Mouse (Mus musculus) cortical plate, adult 2 months (tissue): ENCODE data around the gene Tdrd1.

Experiments used
- CTCF ChIP-seq: fragments of 200-500 bp; IDR thresholded peaks from 2 replicates; pipeline ENCODE4 v1.5.1; 2011; ENCODE audit warnings: mild to moderate bottlenecking, control low read depth, low read length; ENCODE audit not compliant: insufficient read depth; ENCODE audit errors: extremely low read depth
- POLR2A ChIP-seq: fragments of 200-500 bp; IDR thresholded peaks from 2 replicates; pipeline ENCODE4 v1.6.1; 2011; ENCODE audit warnings: mild to moderate bottlenecking, low read length, control low read depth; ENCODE audit not compliant: insufficient read depth; ENCODE audit errors: extremely low read depth

GRCm38 (mm10) chr19:56797376-56797775 is 28.6 kb upstream of the Tdrd1 start:
- TF ChIP-seq CTCF (no peak), POLR2A (no peak)
